Mouse (Mus musculus): ENCODE results near the gene Acacb.
A peak's percentile ranks its signal among the peaks of the same experiment; 100 is the strongest.

DNA sequence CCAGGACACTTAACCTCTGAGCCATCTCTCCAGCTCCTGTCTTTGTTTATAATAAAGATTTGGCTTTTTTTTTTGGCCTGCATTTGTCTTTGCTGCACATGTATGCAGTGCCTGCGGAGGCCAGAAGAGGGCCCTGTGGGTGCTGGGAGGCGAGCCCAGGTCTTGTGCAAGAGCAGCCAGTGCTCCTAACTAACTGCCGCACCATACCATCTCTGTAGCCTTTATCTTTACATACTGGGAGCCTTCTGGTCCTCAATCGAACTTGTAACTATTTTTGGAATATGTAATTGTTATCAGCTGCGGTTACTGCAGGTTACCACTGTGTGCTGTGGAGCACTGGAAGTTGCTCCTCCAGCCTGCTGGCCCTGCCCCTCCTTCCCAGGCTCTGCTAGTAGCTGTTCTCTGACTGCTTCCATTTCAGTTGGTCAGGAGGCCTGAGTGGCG lies 12.2 kb upstream of the Acacb start:
- TF ChIP-seq MAX (IDR thresholded peaks at IDR 0.05; ENCODE audit: low read length): no peak
- peak; percentile 19; the same call in 1 of the 2 replicates for TF ChIP-seq ZNF384 (IDR thresholded peaks at IDR 0.05; ENCODE audit: low read depth, low read length)
- no peak for TF ChIP-seq EP300 (IDR thresholded peaks at IDR 0.05; ENCODE audit: low read length)
